Mouse (Mus musculus) midbrain, postnatal 0 days (tissue): ENCODE results near the gene Mlf1. TPM values are rescaled to one million over a fixed set of nuclear protein-coding genes. Genes with fewer than 3 reads are reported as not detected.

ENCODE experiments used
- ATAC-seq: fragments of 200-750 bp; cut with Nextera tagmentation; 2 replicates; pipeline ENCODE4 v1.8.0; 2017; ENCODE audit warnings: moderate number of reproducible peaks, mild to moderate bottlenecking, moderate TSS enrichment, moderate library complexity; ENCODE audit not compliant: low FRiP score
- DNase-seq: peaks from one replicate; pipeline ENCODE4 v3.0.0-alpha.2; 2015; ENCODE audit warnings: low spot score
- H3K27ac ChIP-seq: fragments of 300-500 bp; sonication (generic); 2 replicates; pipeline ENCODE4 v1.5.1; 2014; ENCODE audit warnings: low read depth, mild to moderate bottlenecking, low read length, mixed read lengths
- H3K27me3 ChIP-seq: fragments of 300-500 bp; sonication (generic); 2 replicates; pipeline ENCODE4 v1.6.1; 2014; ENCODE audit warnings: low read length, control low read depth, mixed read lengths; ENCODE audit not compliant: insufficient read depth
- H3K36me3 ChIP-seq: fragments of 300-500 bp; sonication (generic); 2 replicates; pipeline ENCODE4 v1.6.1; 2014; ENCODE audit warnings: low read length, control low read depth, mixed read lengths; ENCODE audit not compliant: insufficient read depth
- H3K4me1 ChIP-seq: fragments of 300-500 bp; sonication (generic); 2 replicates; pipeline ENCODE4 v1.6.1; 2014; ENCODE audit warnings: mild to moderate bottlenecking, control low read depth, antibody characterized with exemption, low read length, mixed read lengths; ENCODE audit not compliant: insufficient read depth
- H3K4me2 ChIP-seq: fragments of 300-500 bp; sonication (generic); 2 replicates; pipeline ENCODE4 v1.6.1; 2014; ENCODE audit warnings: low read depth, mild to moderate bottlenecking, low read length, mixed read lengths; ENCODE audit not compliant: poor library complexity, severe bottlenecking
- H3K4me3 ChIP-seq: fragments of 300-500 bp; sonication (generic); 2 replicates; pipeline ENCODE4 v1.5.1; 2014; ENCODE audit warnings: low read depth, mild to moderate bottlenecking, low read length, moderate library complexity
- H3K9ac ChIP-seq: fragments of 300-500 bp; sonication (generic); replicated peaks from 2 replicates; pipeline ENCODE4 v1.6.1; 2014; ENCODE audit warnings: mild to moderate bottlenecking, low read length, moderate library complexity, mixed read lengths; ENCODE audit not compliant: poor library complexity, severe bottlenecking
- H3K9me3 ChIP-seq: fragments of 300-500 bp; sonication (generic); 2 replicates; pipeline ENCODE4 v1.6.1; 2016; ENCODE audit warnings: low read length, control low read depth
- CTCF ChIP-seq: IDR thresholded peaks from 2 replicates; pipeline ENCODE4 v1.5.1; 2016; ENCODE audit warnings: antibody characterized with exemption, mild to moderate bottlenecking
- WGBS: fragments of 180-500 bp; shearing (Covaris S2); extraction: QIAGEN DNeasy Blood & Tissue Kit; methylation state at CpG from one replicate; pipeline ENCODE4 v1.1.7; 2014; 5-methylcytosine and 5-hydroxymethylcytosine counted together
- polyA plus RNA-seq: library from polyadenylated mRNA; unstranded; fragments of >200 nt; fragmentation: Nextera tagmentation; extraction: Ambion mirVana; gene quantifications from 2 replicates; pipeline ENCODE4 v1.2.1, GENCODE M21; 2015
- total RNA-seq: library from RNA; depleted of rRNA; stranded (reverse); fragments of >200 nt; gene quantifications from 2 replicates; pipeline ENCODE4 v1.2.3, GENCODE M21; 2014; rRNA removed

Mlf1 gene
- total RNA-seq (6.2 and 17.5 TPM in 2 replicates), polyA plus RNA-seq (26.0 and 28.8 TPM in 2 replicates)

- Histone ChIP-seq H3K4me2 (peak within 1 kb of the TSS; percentile 79), H3K27me3 (peaks cover 8% of the 10 kb centered on the region; the same call in 1 of the 2 replicates), H3K27ac (no peak within 1 kb of the TSS), H3K4me1 (no peaks in the 10 kb centered on the region), H3K9me3 (no peaks in the 10 kb centered on the region), H3K9ac (peak within 1 kb of the TSS; percentile 56; the same call in 1 of the 2 replicates), H3K36me3 (no peaks in the 10 kb centered on the region), H3K4me3 (peak within 1 kb of the TSS; percentile 57)
- TF ChIP-seq CTCF: peak; percentile 31; the same call in 1 of the 2 replicates
- WGBS: under 1% methylated on average over 35 of the region's 35 CpGs
- DNase-seq (peak; percentile 96), ATAC-seq (peak; percentile 97)
These were observed at the start of gene Mlf1 for GRCm38 (mm10) chr3:67373872-67374271. Gene Mlf1 (plus strand): TSS chr3:67374097.

DNA sequence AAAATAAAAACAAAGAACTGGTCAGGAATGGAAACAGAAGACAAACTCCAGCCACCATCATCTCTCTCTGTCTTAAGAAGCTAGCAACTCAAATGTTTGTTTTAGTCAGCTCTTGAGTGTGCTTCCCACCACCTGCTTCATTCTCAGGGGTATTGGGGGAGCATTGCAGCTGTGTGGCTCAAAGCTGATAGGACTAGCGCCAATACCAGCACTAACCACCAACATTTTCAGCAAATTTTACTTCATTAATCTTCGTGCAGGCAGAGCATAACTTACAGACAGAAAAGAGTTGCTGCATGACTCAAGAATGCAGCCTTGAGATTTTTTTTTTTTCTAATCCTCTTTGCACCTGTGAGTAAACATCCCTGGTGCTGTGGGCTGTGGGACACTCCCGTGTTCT lies 34.3 kb upstream of the Mlf1 start:
- no peak overlapping the region for H3K9ac ChIP-seq
- H3K4me1 ChIP-seq: no peaks in the 10 kb centered on the region
- H3K36me3 ChIP-seq: no peaks in the 10 kb centered on the region
- ATAC-seq (no peak), DNase-seq (no peak)
- TF ChIP-seq CTCF: no peak
- no peaks in the 10 kb centered on the region for H3K9me3 ChIP-seq
- H3K27me3 ChIP-seq: no peaks in the 10 kb centered on the region
- H3K4me3 ChIP-seq: no peak overlapping the region
- no peak overlapping the region for H3K4me2 ChIP-seq
- WGBS: 56% methylated on average over 3 of the region's 3 CpGs
- no peak overlapping the region for H3K27ac ChIP-seq

GRCm38 (mm10) chr3:67340921-67341320 lies 33.0 kb upstream of the Mlf1 start:
- Histone ChIP-seq H3K36me3 (no peaks in the 10 kb centered on the region), H3K27ac (no peak overlapping the region), H3K9me3 (no peaks in the 10 kb centered on the region), H3K9ac (no peak overlapping the region), H3K4me2 (no peak overlapping the region), H3K27me3 (no peaks in the 10 kb centered on the region), H3K4me1 (no peaks in the 10 kb centered on the region), H3K4me3 (no peak overlapping the region)
- ATAC-seq (no peak), DNase-seq (no peak)
- no peak for TF ChIP-seq CTCF
- WGBS: 46% methylated on average over 7 of the region's 7 CpGs

DNA sequence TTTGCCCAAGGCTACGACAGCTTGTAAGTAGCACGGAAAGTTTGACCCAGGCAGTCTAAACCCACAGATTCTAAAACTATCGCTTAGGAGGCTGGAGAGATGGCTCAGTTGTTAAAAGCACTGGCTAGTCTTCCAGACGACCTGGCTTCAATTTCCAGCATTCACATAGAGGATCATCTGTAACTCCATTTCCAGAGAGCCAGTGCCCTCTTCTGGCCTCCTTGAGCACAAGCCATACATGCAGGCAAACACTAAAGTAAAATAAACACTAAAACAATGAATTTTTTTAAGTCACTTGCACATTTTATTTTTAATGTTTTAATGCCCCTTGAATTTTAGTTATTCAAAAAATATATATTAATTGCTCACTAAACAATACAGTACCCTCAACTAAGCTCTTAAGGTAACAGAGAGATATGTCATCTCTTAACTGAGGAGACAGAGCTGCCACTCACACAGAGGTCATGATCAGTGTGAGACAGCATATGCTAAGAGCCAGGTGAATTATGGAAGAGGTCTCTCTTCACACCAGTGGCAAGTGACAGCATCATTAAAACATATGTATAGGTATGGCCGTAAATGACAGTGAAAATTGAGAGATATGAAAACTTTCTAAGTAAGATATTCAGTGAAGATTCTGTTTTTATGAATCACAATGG lies 30.8 kb upstream of the Mlf1 start:
- DNase-seq (peak; percentile 71), ATAC-seq (no peak)
- Histone ChIP-seq H3K4me3 (no peak overlapping the region), H3K9ac (no peak overlapping the region), H3K4me2 (no peak overlapping the region), H3K9me3 (no peaks in the 10 kb centered on the region), H3K36me3 (no peaks in the 10 kb centered on the region), H3K27ac (no peak overlapping the region), H3K27me3 (no peaks in the 10 kb centered on the region), H3K4me1 (no peaks in the 10 kb centered on the region)
- WGBS: 48% methylated on average over 5 of the region's 5 CpGs
- TF ChIP-seq CTCF: peak; percentile 80

GRCm38 (mm10) chr3:67344599-67344998 lies 29.3 kb upstream of the Mlf1 start:
- Histone ChIP-seq H3K9me3 (no peaks in the 10 kb centered on the region), H3K4me1 (no peaks in the 10 kb centered on the region), H3K27me3 (no peaks in the 10 kb centered on the region), H3K36me3 (no peaks in the 10 kb centered on the region), H3K9ac (no peak overlapping the region), H3K4me3 (no peak overlapping the region), H3K27ac (no peak overlapping the region), H3K4me2 (no peak overlapping the region)
- ATAC-seq: peak; percentile 63; the same call in 1 of the 2 replicates
- 14% methylated on average over 2 of the region's 2 CpGs for WGBS
- peak; percentile 94 for TF ChIP-seq CTCF
- peak; percentile 77 for DNase-seq

DNA sequence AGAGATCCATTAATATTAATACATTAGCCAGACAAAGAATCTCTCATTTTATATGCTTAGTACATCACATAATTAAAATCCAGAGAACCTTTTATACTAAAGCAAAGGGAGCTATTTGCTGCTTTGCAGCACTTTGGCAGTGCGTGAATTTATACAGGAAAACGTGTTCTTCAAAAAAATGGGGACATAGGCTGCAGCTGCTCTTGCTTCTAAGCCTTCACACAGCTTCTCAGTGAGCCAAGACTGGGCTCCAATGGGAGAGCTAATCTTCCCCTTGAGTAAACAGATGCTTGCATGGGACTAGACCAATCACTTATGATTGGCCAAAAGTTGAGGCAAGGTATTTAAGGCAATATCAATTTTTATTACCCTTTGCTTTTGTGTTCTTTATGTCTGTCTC lies 27.2 kb upstream of the Mlf1 start:
- H3K27ac ChIP-seq: no peak overlapping the region
- H3K4me3 ChIP-seq: no peak overlapping the region
- no peaks in the 10 kb centered on the region for H3K27me3 ChIP-seq
- DNase-seq (no peak), ATAC-seq (no peak)
- 36% methylated on average over 2 of the region's 2 CpGs for WGBS
- no peak overlapping the region for H3K4me2 ChIP-seq
- H3K36me3 ChIP-seq: no peaks in the 10 kb centered on the region
- H3K9me3 ChIP-seq: no peaks in the 10 kb centered on the region
- no peaks in the 10 kb centered on the region for H3K4me1 ChIP-seq
- H3K9ac ChIP-seq: no peak overlapping the region
- no peak for TF ChIP-seq CTCF
